Mouse (Mus musculus): Measurements from ENCODE around the gene Brd3os.

GRCm38 (mm10) chr2:27413936-27414657 is 28.0 kb upstream of the Brd3os start:
- no peak for TF ChIP-seq CTCF (IDR thresholded peaks at IDR 0.05; ENCODE audit: control insufficient read depth, insufficient read depth, insufficient read length)
- no peak for TF ChIP-seq CEBPB (IDR thresholded peaks at IDR 0.05; ENCODE audit: low read depth)
- TF ChIP-seq USF1 (IDR thresholded peaks at IDR 0.05; ENCODE audit: low read depth) = no peak

All from C2C12 (cell line).